Mouse (Mus musculus) naive thymus-derived CD4-positive, alpha-beta T cell, adult 2 months (primary cell): ENCODE measurements around the gene Rfx7.
A peak's percentile ranks its signal among the peaks of the same experiment; 100 is the strongest.
"Not testable (repeated sequence)": the region's sequence is repeated elsewhere in the genome, so short reads cannot be mapped to it uniquely, and the experiment has no call there.

Source experiments
- DNase-seq: peaks from one replicate; pipeline ENCODE4 v3.0.0-alpha.2; 2011; ENCODE audit warnings: low read depth

Rfx7 gene

DNA sequence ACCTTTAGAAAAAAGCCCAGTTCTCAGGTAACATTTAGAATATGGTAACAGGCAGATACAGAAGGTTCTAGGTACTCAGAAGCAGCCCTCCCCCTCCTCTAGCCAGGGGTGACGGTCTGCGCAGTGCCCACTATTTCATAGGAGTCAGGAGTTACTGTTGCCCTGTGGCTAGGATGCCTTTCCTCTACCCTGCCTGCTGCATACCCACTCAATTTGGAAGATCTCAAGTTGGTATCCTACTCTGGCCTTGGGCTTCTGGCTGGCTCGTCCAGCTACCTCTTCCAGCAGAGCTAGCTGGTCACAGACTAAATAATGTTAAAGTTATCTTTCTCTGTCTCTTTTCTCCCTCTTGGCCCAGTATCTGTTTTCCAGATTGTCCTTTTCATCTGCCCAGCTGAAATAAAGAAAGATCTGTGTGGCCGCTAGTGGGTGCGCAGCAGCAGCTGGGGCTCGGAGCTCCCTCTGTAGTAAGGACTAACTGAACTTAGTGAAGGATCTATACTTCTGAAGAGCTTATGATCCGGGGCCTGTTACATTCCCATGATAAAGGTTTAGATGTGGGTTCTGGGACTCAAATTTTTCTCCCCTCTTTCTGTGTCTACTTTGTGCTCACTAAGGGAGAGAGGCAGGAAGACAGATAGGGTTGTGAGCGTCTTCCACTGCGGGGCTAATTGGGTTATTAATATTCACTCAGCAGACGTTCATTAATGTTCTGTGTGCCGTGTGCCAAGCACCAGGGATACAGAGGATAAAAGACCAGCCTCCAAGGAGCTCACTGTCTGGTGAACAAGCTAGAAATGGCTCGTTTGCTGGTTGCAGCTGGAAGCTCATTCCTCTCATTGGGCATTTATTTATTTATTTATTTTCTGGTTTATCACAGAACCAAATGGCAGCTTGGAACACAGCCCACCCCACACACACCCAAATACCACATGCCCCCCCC is 132.6 kb downstream of the Rfx7 start:
- DNase-seq, result no peak

DNA sequence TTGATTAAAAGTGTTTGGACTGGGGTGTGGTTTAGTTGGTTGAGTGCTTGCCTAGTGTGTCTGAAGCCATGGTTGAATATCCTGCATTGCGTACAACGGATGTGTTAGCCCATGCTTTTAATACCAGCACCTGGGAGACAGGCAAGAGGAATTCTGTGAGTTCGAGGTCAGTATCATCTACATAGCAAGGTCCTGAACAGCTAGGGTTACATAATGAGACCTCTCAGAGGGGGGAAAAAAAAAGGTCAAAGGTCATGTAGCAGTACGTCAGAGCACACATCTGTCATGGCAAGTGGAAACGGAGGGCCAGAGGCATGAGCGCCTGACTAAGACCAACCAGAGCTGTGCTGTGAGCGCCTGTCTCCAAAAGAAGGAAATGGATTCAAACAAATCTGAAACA is 133.5 kb downstream of the Rfx7 start:
- no peak for DNase-seq

DNA sequence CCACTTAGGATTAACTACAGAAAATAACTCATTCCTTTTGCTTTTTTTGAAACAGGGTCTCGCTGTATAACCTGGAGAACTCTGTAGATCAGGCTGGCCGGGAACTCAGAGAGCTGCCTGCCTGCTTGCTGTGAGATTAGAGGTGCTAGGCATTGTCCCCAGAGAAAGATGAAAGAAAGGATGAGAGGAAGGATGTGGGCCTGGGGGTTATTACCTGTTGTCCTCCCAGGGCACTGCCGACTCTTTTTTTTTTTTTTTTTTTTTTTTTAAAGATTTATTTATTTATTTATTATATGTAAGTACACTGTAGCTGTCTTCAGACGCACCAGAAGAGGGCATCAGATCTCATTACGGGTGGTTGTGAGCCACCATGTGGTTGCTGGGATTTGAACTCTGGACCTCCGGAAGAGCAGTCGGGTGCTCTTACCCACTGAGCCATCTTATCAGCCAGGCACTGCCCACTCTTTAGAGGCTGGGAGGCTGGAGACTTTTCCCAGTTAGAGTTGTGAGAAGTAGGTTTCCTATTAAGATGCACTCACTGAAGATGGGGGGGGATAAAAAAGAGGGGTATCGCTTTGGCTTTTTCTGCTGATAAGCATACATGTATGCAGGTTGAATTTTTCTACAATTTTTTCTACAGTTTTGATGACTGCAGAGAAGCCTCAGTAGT is 134.4 kb downstream of the Rfx7 start:
- not testable (repeated sequence) for DNase-seq

DNA sequence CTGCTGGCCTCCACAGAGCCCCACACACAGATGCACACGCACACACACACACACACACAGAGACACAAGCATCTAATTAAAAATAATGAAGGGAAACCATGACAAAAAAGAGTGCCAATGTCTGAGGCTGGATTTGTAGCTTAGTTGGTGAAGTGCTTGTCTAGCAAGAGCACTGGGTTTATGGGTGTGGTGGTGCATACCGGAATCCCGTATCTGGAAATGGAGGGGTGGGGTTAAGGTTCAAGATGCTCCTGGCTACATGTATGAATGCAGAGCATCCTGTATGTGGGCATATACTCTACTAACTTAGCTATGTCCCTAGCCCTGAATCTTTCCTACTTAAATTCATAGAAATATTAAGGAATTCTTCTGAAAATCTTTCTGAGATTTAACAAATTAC is 135.1 kb downstream of the Rfx7 start:
- DNase-seq, result no peak

DNA sequence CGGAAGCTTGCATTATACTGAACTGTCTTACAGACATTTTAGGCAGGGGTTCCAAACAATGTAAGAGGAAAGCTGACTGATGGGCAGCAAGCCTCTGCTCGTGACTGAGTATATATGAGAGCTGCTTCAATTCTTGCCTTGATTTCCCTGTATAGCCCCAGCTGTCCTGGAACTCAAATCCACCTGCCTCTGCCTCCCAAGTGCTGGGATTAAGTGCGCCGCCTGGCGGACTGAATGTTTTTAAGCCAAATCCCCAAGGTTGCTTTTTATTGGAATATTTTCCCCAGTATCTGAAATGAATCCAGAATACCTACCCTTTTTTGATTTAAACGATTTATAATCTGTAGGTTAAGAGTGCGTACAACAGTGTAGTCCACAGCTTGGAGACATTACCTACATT is 137.3 kb downstream of the Rfx7 start:
- no peak for DNase-seq

DNA sequence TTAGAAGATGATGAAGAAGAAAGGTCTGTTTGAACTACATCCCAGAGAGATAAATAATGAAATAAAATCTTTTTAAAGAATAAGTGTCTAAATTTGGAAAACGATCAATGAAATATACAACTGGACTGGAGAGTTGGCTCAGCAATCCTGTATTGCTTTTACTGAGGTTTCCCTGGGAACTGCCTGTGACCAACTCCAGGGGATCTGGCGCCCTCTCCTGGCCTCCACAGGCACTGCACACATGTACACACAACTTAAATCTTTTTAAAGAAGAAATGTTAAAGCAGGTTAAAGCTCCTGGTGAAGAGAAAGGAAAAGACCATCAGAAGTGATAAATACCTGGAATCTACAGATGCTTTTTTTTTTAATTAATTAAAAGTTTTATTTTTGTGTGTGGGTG is 140.3 kb downstream of the Rfx7 start:
- peak; percentile 81 for DNase-seq
